Mouse (Mus musculus): Measurements from ENCODE around the gene Zfp821.

DNA sequence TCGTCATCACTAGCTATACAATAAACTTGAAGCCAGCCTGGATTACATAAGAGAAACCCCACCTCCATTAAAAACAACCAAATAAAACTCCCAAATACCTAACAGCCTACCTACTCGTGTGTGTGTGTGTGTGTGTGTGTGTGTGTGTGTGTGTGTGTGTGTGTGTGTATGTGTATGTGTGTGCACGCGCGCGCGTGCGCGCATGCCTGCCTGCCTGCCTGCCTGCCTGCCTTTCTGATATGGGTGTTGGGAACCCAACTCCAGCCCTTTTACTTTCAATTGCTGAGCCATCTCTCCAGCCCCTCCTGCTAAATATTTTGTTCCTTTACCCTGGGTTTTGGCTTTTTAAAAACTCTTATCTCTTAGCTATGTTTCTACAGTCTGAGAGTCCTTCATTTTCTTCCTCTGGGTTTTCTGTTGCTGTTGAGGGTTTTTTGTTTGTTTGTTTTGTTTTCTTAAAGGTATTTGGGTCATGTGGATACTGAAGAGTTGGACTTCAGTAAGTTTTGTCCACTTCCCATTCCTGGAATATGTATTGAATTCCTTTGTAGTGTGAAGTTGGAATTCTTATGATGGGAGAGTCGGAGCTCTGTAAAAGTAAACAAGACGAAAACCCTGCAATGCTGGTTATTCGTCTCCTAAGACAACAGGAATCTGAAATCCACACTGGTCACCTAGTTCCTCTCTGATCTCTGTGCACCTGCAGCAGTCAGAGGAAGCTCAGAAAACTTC, 42.3 kb downstream of the Zfp821 start:
- TF ChIP-seq POLR2A (IDR thresholded peaks at IDR 0.05; ENCODE audit: insufficient read depth, low read depth, low read length) (no peak), CTCF (IDR thresholded peaks at IDR 0.05; ENCODE audit: insufficient read depth, low read depth, low read length) (no peak)
